Mouse (Mus musculus): ENCODE measurements around the gene Rbp3.

DNA sequence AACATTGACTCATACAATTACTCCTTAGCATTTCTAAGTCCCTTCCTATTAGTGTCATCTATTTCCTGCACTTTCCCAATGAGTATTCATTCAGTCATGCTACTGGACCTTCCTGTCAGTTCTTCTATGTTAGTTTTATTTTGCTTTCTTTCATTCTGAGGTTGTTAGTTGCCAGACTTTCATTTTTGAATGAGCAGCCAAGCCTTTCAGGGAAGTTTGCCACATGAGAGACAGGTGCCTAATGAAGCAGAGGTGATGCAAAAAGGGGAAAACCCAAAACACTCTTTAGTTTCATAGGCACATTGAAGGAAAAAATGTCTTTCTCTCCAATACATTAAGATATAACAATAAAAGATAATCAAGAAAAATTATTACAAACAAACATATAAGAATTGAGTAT is 49.0 kb upstream of the Rbp3 start:
- TF ChIP-seq CTCF (conservative IDR thresholded peaks at IDR 0.05; ENCODE audit: insufficient read depth, insufficient read length, low read depth, low read length) (no peak), POLR2A (IDR thresholded peaks at IDR 0.05; ENCODE audit: low read depth, low read length) (no peak)
